Mouse (Mus musculus) layer of hippocampus, adult 11-12 months (tissue): ENCODE measurements around the gene Slc1a7.

Source experiments
- DNase-seq: peaks from one replicate; pipeline ENCODE4 v3.0.0; 2022; ENCODE audit warnings: low spot score

Gene Slc1a7

GRCm38 (mm10) chr4:108052673-108053072 lies 84.5 kb downstream of the Slc1a7 start:
- no peak for DNase-seq

GRCm38 (mm10) chr4:108055873-108056272 lies 87.7 kb downstream of the Slc1a7 start:
- DNase-seq: no peak

- DNase-seq: no peak
These were observed 89.1 kb downstream of the Slc1a7 start for GRCm38 (mm10) chr4:108057247-108057646.

GRCm38 (mm10) chr4:108058166-108058565 lies 90.0 kb downstream of the Slc1a7 start:
- no peak for DNase-seq

- DNase-seq: peak; percentile 20
These were observed 91.7 kb downstream of the Slc1a7 start for GRCm38 (mm10) chr4:108059601-108060379.

- DNase-seq: no peak
These were observed 92.6 kb downstream of the Slc1a7 start for GRCm38 (mm10) chr4:108060774-108061173.

- DNase-seq: no peak
These were observed 94.4 kb downstream of the Slc1a7 start for GRCm38 (mm10) chr4:108062524-108062923.
